Mouse (Mus musculus): ENCODE results near the gene Casp7.

The Casp7 gene

GRCm38 (mm10) chr19:56424606-56425395, 27.9 kb downstream of the Casp7 start:
- no peak for DNase-seq (ENCODE audit: low spot score in 2 of 2)

GRCm38 (mm10) chr19:56425492-56425891, 28.6 kb downstream of the Casp7 start:
- DNase-seq (ENCODE audit: low spot score in 2 of 2): no peak

GRCm38 (mm10) chr19:56430369-56430768, 33.4 kb downstream of the Casp7 start:
- no peak for DNase-seq (ENCODE audit: low spot score in 2 of 2)

- no peak for DNase-seq (ENCODE audit: low spot score in 2 of 2)
Observed at GRCm38 (mm10) chr19:56432706-56433105, 35.8 kb downstream of the Casp7 start.

- no peak for DNase-seq (ENCODE audit: low spot score in 2 of 2)
Observed at GRCm38 (mm10) chr19:56433581-56433980, 36.7 kb downstream of the Casp7 start.

- no peak for DNase-seq (ENCODE audit: low spot score in 2 of 2)
Observed at GRCm38 (mm10) chr19:56436380-56436779, 39.5 kb downstream of the Casp7 start.

- DNase-seq (ENCODE audit: low spot score in 2 of 2): no peak
Observed at GRCm38 (mm10) chr19:56438357-56439071, 41.6 kb downstream of the Casp7 start.

GRCm38 (mm10) chr19:56439072-56439434, 42.1 kb downstream of the Casp7 start:
- no peak for DNase-seq (ENCODE audit: low spot score in 2 of 2)

GRCm38 (mm10) chr19:56443445-56443844, 46.5 kb downstream of the Casp7 start:
- DNase-seq (ENCODE audit: low spot score in 2 of 2): no peak

GRCm38 (mm10) chr19:56448784-56449183, 51.9 kb downstream of the Casp7 start:
- no peak for DNase-seq (ENCODE audit: low spot score in 2 of 2)

GRCm38 (mm10) chr19:56449537-56449936, 52.6 kb downstream of the Casp7 start:
- no peak for DNase-seq (ENCODE audit: low spot score in 2 of 2)

GRCm38 (mm10) chr19:56450892-56451291, 54.0 kb downstream of the Casp7 start:
- no peak for DNase-seq (ENCODE audit: low spot score in 2 of 2)

GRCm38 (mm10) chr19:56451867-56452266, 54.9 kb downstream of the Casp7 start:
- DNase-seq (ENCODE audit: low spot score in 2 of 2): no peak

- no peak for DNase-seq (ENCODE audit: low spot score in 2 of 2)
Observed at GRCm38 (mm10) chr19:56452421-56452820, 55.5 kb downstream of the Casp7 start.

- DNase-seq (ENCODE audit: low spot score in 2 of 2): no peak
Observed at GRCm38 (mm10) chr19:56454862-56455261, 57.9 kb downstream of the Casp7 start.

- DNase-seq (ENCODE audit: low spot score in 2 of 2): no peak
Observed at GRCm38 (mm10) chr19:56455369-56455768, 58.4 kb downstream of the Casp7 start.

GRCm38 (mm10) chr19:56457569-56457968, 60.6 kb downstream of the Casp7 start:
- no peak for DNase-seq (ENCODE audit: low spot score in 2 of 2)

- DNase-seq (ENCODE audit: low spot score in 2 of 2): no peak
Observed at GRCm38 (mm10) chr19:56459154-56460050, 62.5 kb downstream of the Casp7 start.

- no peak for DNase-seq (ENCODE audit: low spot score in 2 of 2)
Observed at GRCm38 (mm10) chr19:56460241-56460640, 63.3 kb downstream of the Casp7 start.

- DNase-seq (ENCODE audit: low spot score in 2 of 2): no peak
Observed at GRCm38 (mm10) chr19:56461522-56462101, 64.7 kb downstream of the Casp7 start, which contains the start of gene Plekhs1. Gene Plekhs1, plus strand, starts transcription at chr19:56461640.

- no peak for DNase-seq (ENCODE audit: low spot score in 2 of 2)
Observed at GRCm38 (mm10) chr19:56462786-56463185, 65.9 kb downstream of the Casp7 start.

- DNase-seq (ENCODE audit: low spot score in 2 of 2): no peak
Observed at GRCm38 (mm10) chr19:56466486-56466885, 69.6 kb downstream of the Casp7 start.

Data from urinary bladder, postnatal 4 days (tissue).